Mouse (Mus musculus): Measurements from ENCODE around the gene Exoc4.

The Exoc4 gene

GRCm38 (mm10) chr6:34013469-34013868, 764.6 kb downstream of the Exoc4 start:
- no peak for DNase-seq (ENCODE audit: low spot score)

Measured in embryo, embryonic 10 days (tissue).